Mouse (Mus musculus) embryonic facial prominence, embryonic 13.5 days (tissue): ENCODE results near the gene Guk1. TPM values are rescaled to one million over a fixed set of nuclear protein-coding genes. Genes with fewer than 3 reads are reported as not detected.
"Not testable (repeated sequence)": the region's sequence is repeated elsewhere in the genome, so short reads cannot be mapped to it uniquely, and the experiment has no call there.

Source experiments
- ATAC-seq: fragments of 200-750 bp; cut with Nextera tagmentation; 2 replicates; pipeline ENCODE4 v1.8.0; 2017; ENCODE audit warnings: low read depth; ENCODE audit not compliant: insufficient number of reproducible peaks, insufficient read depth, low FRiP score, low TSS enrichment
- H3K27ac ChIP-seq: fragments of 300-500 bp; sonication (generic); 2 replicates; pipeline ENCODE4 v1.5.1; 2015; ENCODE audit warnings: moderate library complexity, mild to moderate bottlenecking, inconsistent platforms
- H3K27me3 ChIP-seq: fragments of 300-500 bp; sonication (generic); 2 replicates; pipeline ENCODE4 v1.6.1; 2015; ENCODE audit warnings: mild to moderate bottlenecking, inconsistent platforms
- H3K36me3 ChIP-seq: fragments of 300-500 bp; sonication (generic); 2 replicates; pipeline ENCODE4 v1.6.1; 2015; ENCODE audit warnings: mild to moderate bottlenecking, inconsistent platforms
- H3K4me1 ChIP-seq: fragments of 300-500 bp; sonication (generic); 2 replicates; pipeline ENCODE4 v1.6.1; 2015; ENCODE audit warnings: inconsistent platforms
- H3K4me2 ChIP-seq: fragments of 300-500 bp; sonication (generic); 2 replicates; pipeline ENCODE4 v1.6.1; 2015; ENCODE audit warnings: moderate library complexity, mild to moderate bottlenecking, inconsistent platforms
- H3K4me3 ChIP-seq: fragments of 300-500 bp; sonication (generic); 2 replicates; pipeline ENCODE4 v1.5.1; 2015; ENCODE audit warnings: mild to moderate bottlenecking, inconsistent platforms
- H3K9ac ChIP-seq: fragments of 300-500 bp; sonication (generic); 2 replicates; pipeline ENCODE4 v1.6.1; 2015; ENCODE audit warnings: mild to moderate bottlenecking, inconsistent platforms
- H3K9me3 ChIP-seq: fragments of 300-500 bp; sonication (generic); 2 replicates; pipeline ENCODE4 v1.6.1; 2016; ENCODE audit warnings: inconsistent platforms
- WGBS: fragments of 180-500 bp; shearing (Covaris S2); methylation state at CpG from one replicate; pipeline ENCODE4 v1.1.7; 2015; ENCODE audit warnings: mixed read lengths; 5-methylcytosine and 5-hydroxymethylcytosine counted together
- polyA plus RNA-seq: library from polyadenylated mRNA; unstranded; fragments of >200 nt; fragmentation: Nextera tagmentation; extraction: Ambion mirVana; gene quantifications from 2 replicates; pipeline ENCODE4 v1.2.1, GENCODE M21; 2015

Gene Guk1
- polyA plus RNA-seq, 1 experiment from 2014 or later, result 142 TPM

GRCm38 (mm10) chr11:59225167-59225566 is 33.2 kb upstream of the Guk1 start:
- WGBS, result 76% methylated on average over 2 of the region's 2 CpGs
- Histone ChIP-seq H3K4me1 (peaks cover 66% of the 10 kb centered on the region), H3K27ac (no peak overlapping the region), H3K36me3 (peaks cover 15% of the 10 kb centered on the region), H3K4me2 (peak overlapping the region; percentile 92), H3K9me3 (no peaks in the 10 kb centered on the region), H3K9ac (no peak overlapping the region; the same call in 1 of the 2 replicates), H3K27me3 (no peaks in the 10 kb centered on the region), H3K4me3 (peak overlapping the region; percentile 81)
- ATAC-seq, result no peak

GRCm38 (mm10) chr11:59224470-59224869 is 32.5 kb upstream of the Guk1 start:
- WGBS, result 75% methylated on average over 2 of the region's 2 CpGs
- no peak overlapping the region for H3K4me3 ChIP-seq
- no peak overlapping the region for H3K27ac ChIP-seq
- ATAC-seq, result no peak
- H3K9ac ChIP-seq, result no peak overlapping the region
- H3K9me3 ChIP-seq, result no peaks in the 10 kb centered on the region
- H3K4me1 ChIP-seq, result peaks cover 66% of the 10 kb centered on the region
- no peaks in the 10 kb centered on the region for H3K27me3 ChIP-seq
- H3K4me2 ChIP-seq, result 0 out of 2 replicates have a peak overlapping the region, but pooled peaks have one; percentile 92
- peaks cover 20% of the 10 kb centered on the region for H3K36me3 ChIP-seq

GRCm38 (mm10) chr11:59224025-59224424 is 32.0 kb upstream of the Guk1 start:
- Histone ChIP-seq H3K9me3 (no peaks in the 10 kb centered on the region), H3K4me3 (no peak overlapping the region), H3K36me3 (peaks cover 25% of the 10 kb centered on the region), H3K27ac (no peak overlapping the region), H3K4me2 (peak overlapping the region; percentile 2; the same call in 1 of the 2 replicates), H3K4me1 (peaks cover 66% of the 10 kb centered on the region), H3K9ac (no peak overlapping the region), H3K27me3 (no peaks in the 10 kb centered on the region)
- WGBS, result 88% methylated on average over 3 of the region's 3 CpGs
- no peak for ATAC-seq

DNA sequence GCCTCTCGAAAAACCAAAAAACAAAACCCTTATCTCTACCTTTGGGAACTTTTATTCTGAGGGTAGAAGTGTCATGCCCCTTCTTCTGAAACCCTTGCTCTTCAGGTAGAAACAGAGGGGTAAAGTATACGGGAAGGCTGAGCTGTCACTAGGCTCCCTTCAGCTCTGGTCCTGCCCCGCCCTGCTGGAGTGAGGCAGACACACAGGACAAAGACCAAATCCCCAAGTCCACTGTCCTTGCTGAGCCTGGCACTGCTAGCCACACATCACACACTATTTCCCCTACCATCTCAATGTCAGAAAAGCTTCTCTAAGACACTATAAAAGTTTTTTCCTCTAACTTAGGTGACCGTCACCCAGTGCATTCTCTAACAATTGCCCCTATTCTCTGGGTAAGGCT is 30.3 kb upstream of the Guk1 start:
- Histone ChIP-seq H3K4me3 (no peak overlapping the region), H3K4me1 (peaks cover 73% of the 10 kb centered on the region), H3K9ac (no peak overlapping the region), H3K36me3 (peaks cover 38% of the 10 kb centered on the region), H3K27ac (no peak overlapping the region), H3K27me3 (no peaks in the 10 kb centered on the region), H3K9me3 (no peaks in the 10 kb centered on the region), H3K4me2 (no peak overlapping the region)
- ATAC-seq, result no peak
- WGBS, result 85% methylated on average over 4 of the region's 4 CpGs

DNA sequence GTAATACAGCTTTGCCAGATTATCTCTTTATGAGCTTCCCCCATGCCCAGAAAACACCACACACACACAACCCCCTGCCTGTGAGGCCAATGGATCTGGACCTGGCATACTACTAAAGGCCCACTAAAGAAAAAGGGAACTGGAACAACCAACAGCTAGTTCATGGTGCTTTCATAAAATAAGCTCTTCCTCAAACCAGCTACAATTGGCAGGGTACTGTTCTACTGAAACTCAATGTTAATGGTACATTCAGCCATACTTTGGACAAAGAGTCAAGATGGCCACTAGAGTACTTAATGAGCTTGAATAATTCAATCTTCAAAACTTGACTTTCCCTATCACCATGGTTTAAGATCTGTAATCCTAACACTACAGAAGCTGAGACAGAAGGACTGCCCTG is 29.6 kb upstream of the Guk1 start:
- Histone ChIP-seq H3K9me3 (no peaks in the 10 kb centered on the region), H3K36me3 (peaks cover 38% of the 10 kb centered on the region), H3K9ac (no peak overlapping the region; the same call in 1 of the 2 replicates), H3K4me1 (peaks cover 74% of the 10 kb centered on the region), H3K4me3 (no peak overlapping the region), H3K27me3 (no peaks in the 10 kb centered on the region), H3K4me2 (no peak overlapping the region), H3K27ac (no peak overlapping the region)
- no peak for ATAC-seq

DNA sequence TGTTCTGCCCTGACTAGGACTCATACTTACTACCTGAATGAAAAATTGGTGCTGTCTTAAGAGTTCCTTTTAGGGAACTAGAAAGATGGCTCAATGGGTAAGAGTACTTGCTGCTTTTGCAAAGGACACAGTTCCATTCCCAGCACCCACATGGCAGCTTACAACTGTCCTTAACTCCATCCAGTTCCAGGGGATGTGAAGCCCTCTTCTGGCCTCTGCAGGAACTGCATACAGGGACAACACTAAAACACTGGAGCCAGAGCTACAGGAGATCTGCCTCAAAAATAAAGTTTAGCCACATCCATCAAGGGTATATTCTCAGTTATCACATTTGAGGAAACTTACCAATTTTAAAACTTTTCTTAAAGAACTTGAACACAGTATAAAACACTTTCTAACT is 27.1 kb upstream of the Guk1 start:
- 0 out of 2 replicates have a peak overlapping the region, but pooled peaks have one; percentile 26 for H3K4me2 ChIP-seq
- H3K9ac ChIP-seq, result no peak overlapping the region
- H3K9me3 ChIP-seq, result no peaks in the 10 kb centered on the region
- H3K27me3 ChIP-seq, result no peaks in the 10 kb centered on the region
- H3K4me3 ChIP-seq, result no peak overlapping the region
- peaks cover 51% of the 10 kb centered on the region for H3K36me3 ChIP-seq
- H3K4me1 ChIP-seq, result peaks cover 51% of the 10 kb centered on the region
- no peak for ATAC-seq
- H3K27ac ChIP-seq, result peak overlapping the region; percentile 53; the same call in 1 of the 2 replicates

DNA sequence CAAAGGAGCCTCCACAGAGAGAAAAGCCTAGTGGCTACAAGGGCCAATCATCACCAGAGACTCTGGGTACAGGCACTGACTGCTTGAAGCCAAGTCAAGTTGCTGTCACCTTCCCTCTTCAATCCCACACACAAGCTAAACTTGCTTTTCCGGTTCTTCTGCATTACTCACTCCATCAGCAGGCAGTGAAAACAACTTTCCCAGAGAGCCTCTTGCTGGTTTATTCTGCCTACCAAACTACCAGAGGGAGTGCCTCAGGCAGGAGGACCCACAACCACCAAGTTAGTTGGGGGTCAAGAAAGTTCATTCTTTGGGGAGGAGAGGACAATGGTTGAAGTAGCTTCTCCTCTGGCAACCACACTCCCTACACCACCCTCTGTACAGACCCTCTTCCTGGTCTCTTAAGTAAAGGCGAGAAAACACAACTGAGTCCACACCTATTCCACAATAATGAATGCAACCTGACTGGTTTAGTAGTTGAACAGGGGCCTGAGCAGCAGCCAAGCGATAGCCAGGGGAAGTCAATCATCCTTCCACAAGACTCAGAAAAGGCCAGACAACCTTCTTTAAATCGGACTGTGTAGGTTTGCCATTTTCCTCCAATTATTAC is 26.5 kb upstream of the Guk1 start:
- H3K27me3 ChIP-seq, result no peaks in the 10 kb centered on the region
- 62% methylated on average over 4 of the region's 4 CpGs for WGBS
- peak overlapping the region; percentile 26 for H3K4me2 ChIP-seq
- no peak overlapping the region for H3K4me3 ChIP-seq
- peaks cover 48% of the 10 kb centered on the region for H3K36me3 ChIP-seq
- no peak overlapping the region for H3K9ac ChIP-seq
- H3K4me1 ChIP-seq, result peaks cover 45% of the 10 kb centered on the region
- H3K9me3 ChIP-seq, result no peaks in the 10 kb centered on the region
- peak overlapping the region; percentile 53; the same call in 1 of the 2 replicates for H3K27ac ChIP-seq
- ATAC-seq, result no peak

DNA sequence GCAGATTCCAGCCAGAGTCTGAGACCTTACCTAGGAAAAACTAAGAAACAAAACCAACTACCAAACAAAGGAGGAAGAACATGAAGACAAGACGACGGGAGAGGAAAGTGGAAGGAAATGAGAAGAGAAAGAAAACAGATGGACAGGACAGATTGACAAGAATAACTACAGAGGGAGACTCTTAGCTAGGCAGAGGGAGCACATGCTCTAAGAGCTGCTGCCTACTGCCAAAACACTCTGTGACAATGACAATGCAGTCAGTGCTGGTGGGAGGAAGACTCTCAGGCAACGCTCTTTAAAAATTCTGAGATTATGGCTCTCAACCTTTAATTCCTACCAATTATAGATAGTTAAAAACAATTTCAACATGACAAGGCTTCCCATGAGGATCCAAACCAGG is 24.9 kb upstream of the Guk1 start:
- ATAC-seq, result no peak
- no peak overlapping the region for H3K9ac ChIP-seq
- no peaks in the 10 kb centered on the region for H3K27me3 ChIP-seq
- no peak overlapping the region for H3K4me2 ChIP-seq
- H3K4me1 ChIP-seq, result peaks cover 32% of the 10 kb centered on the region
- 89% methylated on average over 3 of the region's 3 CpGs for WGBS
- no peak overlapping the region for H3K4me3 ChIP-seq
- no peaks in the 10 kb centered on the region for H3K9me3 ChIP-seq
- peaks cover 57% of the 10 kb centered on the region for H3K36me3 ChIP-seq
- no peak overlapping the region for H3K27ac ChIP-seq

- Histone ChIP-seq H3K4me2 (no peak overlapping the region), H3K4me1 (peaks cover 28% of the 10 kb centered on the region), H3K9ac (no peak overlapping the region), H3K27me3 (no peaks in the 10 kb centered on the region), H3K36me3 (peaks cover 59% of the 10 kb centered on the region), H3K9me3 (no peaks in the 10 kb centered on the region), H3K4me3 (no peak overlapping the region), H3K27ac (no peak overlapping the region)
- 90% methylated on average over 12 of the region's 12 CpGs for WGBS
- no peak for ATAC-seq
Observed at GRCm38 (mm10) chr11:59212892-59213494, 21.0 kb upstream of the Guk1 start.

DNA sequence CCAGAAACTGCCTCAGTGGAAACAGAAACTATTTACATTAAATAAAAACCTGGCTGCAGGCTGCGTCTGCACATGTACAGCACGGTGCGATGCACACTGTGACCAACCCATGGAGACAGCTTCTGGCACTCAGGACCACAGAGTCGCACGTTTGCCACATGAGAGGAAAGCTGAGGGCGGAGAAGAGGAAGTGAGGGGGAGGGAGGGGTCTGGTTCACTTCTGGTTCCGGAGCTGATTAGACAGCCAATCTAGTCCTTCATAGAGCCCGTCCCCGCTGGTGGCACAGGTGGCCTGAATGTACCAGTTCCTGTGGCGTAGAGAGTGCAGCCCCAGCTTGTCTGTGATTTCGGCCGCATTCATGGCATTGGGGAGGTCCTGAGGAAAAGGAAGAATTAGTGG is 20.3 kb upstream of the Guk1 start:
- not testable (repeated sequence) for H3K27me3 ChIP-seq, H3K9ac ChIP-seq, ATAC-seq, H3K27ac ChIP-seq, H3K4me2 ChIP-seq, H3K4me3 ChIP-seq, H3K9me3 ChIP-seq
- Histone ChIP-seq H3K4me1 (peaks cover 23% of the 10 kb centered on the region), H3K36me3 (peaks cover 54% of the 10 kb centered on the region)
- WGBS, result 75% methylated on average over 12 of the region's 12 CpGs

DNA sequence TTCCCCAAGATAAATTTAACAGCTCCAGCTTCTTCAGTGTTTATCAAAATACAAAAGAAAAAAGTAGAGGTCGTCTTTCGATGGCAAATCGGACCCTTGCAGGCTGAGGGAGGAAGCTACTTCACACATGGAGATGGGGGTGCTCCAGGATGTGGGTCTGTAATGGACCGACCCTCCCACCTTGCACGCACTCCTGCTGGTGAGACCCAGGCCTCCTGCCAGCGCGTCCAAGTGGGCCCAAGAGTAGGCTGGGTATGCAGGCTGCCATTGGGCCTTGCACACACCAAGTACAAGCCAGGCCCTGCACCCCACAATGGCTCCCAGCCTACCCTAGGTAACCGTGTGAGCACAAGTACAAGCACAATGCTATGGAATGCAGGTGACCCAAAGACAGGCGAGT is 19.5 kb upstream of the Guk1 start:
- H3K4me2 ChIP-seq, H3K9me3 ChIP-seq, H3K27me3 ChIP-seq, H3K4me3 ChIP-seq, H3K27ac ChIP-seq, ATAC-seq, H3K9ac ChIP-seq: not testable (repeated sequence)
- 90% methylated on average over 9 of the region's 9 CpGs for WGBS
- peaks cover 56% of the 10 kb centered on the region for H3K36me3 ChIP-seq
- H3K4me1 ChIP-seq, result peaks cover 18% of the 10 kb centered on the region

DNA sequence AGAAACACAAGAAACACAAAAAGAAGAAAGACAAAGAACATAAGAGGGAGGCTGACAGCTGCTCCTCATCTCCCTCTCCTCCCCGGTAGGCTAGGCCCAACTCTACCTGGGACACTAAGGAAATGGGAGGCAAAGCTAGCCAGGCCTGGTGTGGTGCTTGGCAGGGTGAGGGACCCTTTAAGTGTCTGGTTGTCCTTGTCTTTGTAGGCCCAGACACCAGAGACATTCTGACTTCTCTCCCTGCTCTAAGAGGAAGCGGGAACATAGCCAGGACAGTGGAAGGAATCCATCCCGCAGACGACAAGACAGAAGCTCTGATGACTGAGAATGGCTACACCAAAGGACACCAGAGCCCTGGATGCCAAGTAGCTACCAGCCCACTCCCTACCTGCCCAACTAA is 18.0 kb upstream of the Guk1 start:
- H3K27me3 ChIP-seq, result no peaks in the 10 kb centered on the region
- no peak overlapping the region for H3K9ac ChIP-seq
- peaks cover 66% of the 10 kb centered on the region for H3K36me3 ChIP-seq
- H3K4me2 ChIP-seq, result peak overlapping the region; percentile 78; the same call in 1 of the 2 replicates
- ATAC-seq, result no peak
- H3K4me3 ChIP-seq, result no peak overlapping the region
- no peak overlapping the region for H3K27ac ChIP-seq
- peaks cover 18% of the 10 kb centered on the region for H3K4me1 ChIP-seq
- no peaks in the 10 kb centered on the region for H3K9me3 ChIP-seq
- 86% methylated on average over 4 of the region's 4 CpGs for WGBS
